Mouse (Mus musculus): ENCODE measurements around the gene Polr2c. TPM values are rescaled to one million over a fixed set of nuclear protein-coding genes. Genes with fewer than 3 reads are reported as not detected.
A peak's percentile ranks its signal among the peaks of the same experiment; 100 is the strongest.

Gene Polr2c
- polyA plus RNA-seq, 1 experiment from 2014 or later, result 50.6 TPM

- ATAC-seq (peak; percentile 39), DNase-seq (peak; percentile 84)
- 11% methylated on average over 6 of the region's 6 CpGs for WGBS (ENCODE audit: insufficient replicate concordance)
- no peak overlapping the region for H3K27ac ChIP-seq (ENCODE audit: low read depth)
- peak overlapping the region; percentile 78 for H3K4me3 ChIP-seq (ENCODE audit: low read depth, low read length)
- H3K9me3 ChIP-seq (ENCODE audit: low read length), result no peaks in the 10 kb centered on the region
- TF ChIP-seq CTCF (IDR thresholded peaks at IDR 0.05; ENCODE audit: low read depth) (peak; percentile 98), EP300 (IDR thresholded peaks at IDR 0.05; ENCODE audit: low read depth) (no peak)
- H3K27me3 ChIP-seq (ENCODE audit: insufficient read depth, low read length), result peaks cover 26% of the 10 kb centered on the region
- no peaks in the 10 kb centered on the region for H3K36me3 ChIP-seq (replicated peaks; ENCODE audit: insufficient read depth, low read length)
- H3K4me1 ChIP-seq (ENCODE audit: insufficient read depth), result peaks cover 30% of the 10 kb centered on the region
- peak overlapping the region; percentile 85; the same call in 1 of the 2 replicates for H3K9ac ChIP-seq (replicated peaks)
- H3K4me2 ChIP-seq (ENCODE audit: low read depth, low read length), result peak overlapping the region; percentile 99
These were observed 17.1 kb downstream of the Polr2c start for GRCm38 (mm10) chr8:94874358-94874757.

- 20% methylated on average over 17 of the region's 17 CpGs for WGBS (ENCODE audit: insufficient replicate concordance)
- ATAC-seq, result peak; percentile 23; the same call in 1 of the 2 replicates
- Histone ChIP-seq H3K9ac (replicated peaks) (peak overlapping the region; percentile 85), H3K27ac (ENCODE audit: low read depth) (peak overlapping the region; percentile 90), H3K27me3 (ENCODE audit: insufficient read depth, low read length) (peaks cover 22% of the 10 kb centered on the region), H3K4me1 (ENCODE audit: insufficient read depth) (peaks cover 30% of the 10 kb centered on the region), H3K9me3 (ENCODE audit: low read length) (no peaks in the 10 kb centered on the region), H3K4me3 (ENCODE audit: low read depth, low read length) (peak overlapping the region; percentile 78), H3K4me2 (ENCODE audit: low read depth, low read length) (peak overlapping the region; percentile 99), H3K36me3 (replicated peaks; ENCODE audit: insufficient read depth, low read length) (no peaks in the 10 kb centered on the region)
- TF ChIP-seq CTCF (IDR thresholded peaks at IDR 0.05; ENCODE audit: low read depth), result 0 out of 2 replicates have a peak, but pooled peaks have one; percentile 1
- TF ChIP-seq EP300 (IDR thresholded peaks at IDR 0.05; ENCODE audit: low read depth), result no peak
- peak; percentile 37 for DNase-seq
These were observed 18.0 kb downstream of the Polr2c start for GRCm38 (mm10) chr8:94875096-94875870.

GRCm38 (mm10) chr8:94875871-94876150, 18.6 kb downstream of the Polr2c start:
- H3K36me3 ChIP-seq (replicated peaks; ENCODE audit: insufficient read depth, low read length), result no peaks in the 10 kb centered on the region
- 0% methylated on average over 10 of the region's 20 CpGs for WGBS (ENCODE audit: insufficient replicate concordance)
- H3K9me3 ChIP-seq (ENCODE audit: low read length), result no peaks in the 10 kb centered on the region
- peak overlapping the region; percentile 85 for H3K9ac ChIP-seq (replicated peaks)
- peaks cover 16% of the 10 kb centered on the region for H3K27me3 ChIP-seq (ENCODE audit: insufficient read depth, low read length)
- H3K4me1 ChIP-seq (ENCODE audit: insufficient read depth), result peaks cover 27% of the 10 kb centered on the region
- peak overlapping the region; percentile 78 for H3K4me3 ChIP-seq (ENCODE audit: low read depth, low read length)
- DNase-seq, result no peak
- H3K27ac ChIP-seq (ENCODE audit: low read depth), result peak overlapping the region; percentile 90
- no peak for TF ChIP-seq CTCF (IDR thresholded peaks at IDR 0.05; ENCODE audit: low read depth)
- peak; percentile 28 for ATAC-seq
- peak overlapping the region; percentile 99 for H3K4me2 ChIP-seq (ENCODE audit: low read depth, low read length)

GRCm38 (mm10) chr8:94876197-94876730, 19.0 kb downstream of the Polr2c start, which contains the start of gene Dok4:
Gene Dok4, minus strand, starts transcription at chr8:94876330.
- H3K9me3 ChIP-seq (ENCODE audit: low read length), result no peaks in the 10 kb centered on the region
- H3K9ac ChIP-seq (replicated peaks), result peak within 1 kb of the TSS; percentile 85
- ATAC-seq (peak; percentile 83), DNase-seq (peak; percentile 98)
- peaks cover 12% of the 10 kb centered on the region for H3K27me3 ChIP-seq (ENCODE audit: insufficient read depth, low read length)
- WGBS (ENCODE audit: insufficient replicate concordance), result 2% methylated on average over 35 of the region's 37 CpGs
- peak within 1 kb of the TSS; percentile 78 for H3K4me3 ChIP-seq (ENCODE audit: low read depth, low read length)
- no peak for TF ChIP-seq CTCF (IDR thresholded peaks at IDR 0.05; ENCODE audit: low read depth)
- TF ChIP-seq EP300 (IDR thresholded peaks at IDR 0.05; ENCODE audit: low read depth), result no peak
- H3K4me2 ChIP-seq (ENCODE audit: low read depth, low read length), result peak within 1 kb of the TSS; percentile 99
- no peaks in the 10 kb centered on the region for H3K36me3 ChIP-seq (replicated peaks; ENCODE audit: insufficient read depth, low read length)
- H3K27ac ChIP-seq (ENCODE audit: low read depth), result peak within 1 kb of the TSS; percentile 90
- H3K4me1 ChIP-seq (ENCODE audit: insufficient read depth), result peaks cover 23% of the 10 kb centered on the region

- no peaks in the 10 kb centered on the region for H3K36me3 ChIP-seq (replicated peaks; ENCODE audit: insufficient read depth, low read length)
- H3K9me3 ChIP-seq (ENCODE audit: low read length), result no peaks in the 10 kb centered on the region
- WGBS (ENCODE audit: insufficient replicate concordance), result 34% methylated on average over 3 of the region's 3 CpGs
- peaks cover 12% of the 10 kb centered on the region for H3K27me3 ChIP-seq (ENCODE audit: insufficient read depth, low read length)
- peak overlapping the region; percentile 64 for H3K27ac ChIP-seq (ENCODE audit: low read depth)
- DNase-seq, result peak; percentile 12
- no peak for ATAC-seq
- H3K9ac ChIP-seq (replicated peaks), result no peak overlapping the region
- H3K4me2 ChIP-seq (ENCODE audit: low read depth, low read length), result peak overlapping the region; percentile 99; the same call in 1 of the 2 replicates
- H3K4me3 ChIP-seq (ENCODE audit: low read depth, low read length), result no peak overlapping the region
- H3K4me1 ChIP-seq (ENCODE audit: insufficient read depth), result peaks cover 22% of the 10 kb centered on the region
- TF ChIP-seq EP300 (IDR thresholded peaks at IDR 0.05; ENCODE audit: low read depth), result no peak
- TF ChIP-seq CTCF (IDR thresholded peaks at IDR 0.05; ENCODE audit: low read depth), result no peak
These were observed 19.6 kb downstream of the Polr2c start for GRCm38 (mm10) chr8:94876820-94877219.

- peaks cover 8% of the 10 kb centered on the region for H3K4me1 ChIP-seq (ENCODE audit: insufficient read depth)
- H3K36me3 ChIP-seq (replicated peaks; ENCODE audit: insufficient read depth, low read length), result no peaks in the 10 kb centered on the region
- TF ChIP-seq CTCF (IDR thresholded peaks at IDR 0.05; ENCODE audit: low read depth), result no peak
- no peak for TF ChIP-seq EP300 (IDR thresholded peaks at IDR 0.05; ENCODE audit: low read depth)
- no peak overlapping the region for H3K9ac ChIP-seq (replicated peaks)
- H3K27ac ChIP-seq (ENCODE audit: low read depth), result no peak overlapping the region
- H3K9me3 ChIP-seq (ENCODE audit: low read length), result no peaks in the 10 kb centered on the region
- H3K27me3 ChIP-seq (ENCODE audit: insufficient read depth, low read length), result no peaks in the 10 kb centered on the region
- H3K4me3 ChIP-seq (ENCODE audit: low read depth, low read length), result no peak overlapping the region
- ATAC-seq (no peak), DNase-seq (no peak)
- H3K4me2 ChIP-seq (ENCODE audit: low read depth, low read length), result no peak overlapping the region
- 60% methylated on average over 4 of the region's 4 CpGs for WGBS (ENCODE audit: insufficient replicate concordance)
These were observed 23.5 kb downstream of the Polr2c start for GRCm38 (mm10) chr8:94880742-94881141.

Measured in liver, postnatal 0 days (tissue).